Mouse (Mus musculus) midbrain, embryonic 14.5 days (tissue): ENCODE results near the gene Wnt9a. TPM values are rescaled to one million over a fixed set of nuclear protein-coding genes. Genes with fewer than 3 reads are reported as not detected.
"Not testable (repeated sequence)": the region's sequence is repeated elsewhere in the genome, so short reads cannot be mapped to it uniquely, and the experiment has no call there.

ENCODE experiments used
- ATAC-seq: fragments of 200-750 bp; cut with Nextera tagmentation; 2 replicates; pipeline ENCODE4 v1.8.0; 2017; ENCODE audit warnings: moderate number of reproducible peaks, moderate library complexity; ENCODE audit not compliant: low FRiP score, low TSS enrichment
- DNase-seq: peaks from one replicate; pipeline ENCODE4 v3.0.0-alpha.2; 2015
- H3K27ac ChIP-seq: fragments of 300-500 bp; sonication (generic); replicated peaks from 2 replicates; pipeline ENCODE4 v1.5.1; 2014; ENCODE audit warnings: mild to moderate bottlenecking, low read depth, low read length, moderate library complexity
- H3K27me3 ChIP-seq: fragments of 300-500 bp; sonication (generic); 2 replicates; pipeline ENCODE4 v1.6.1; 2014; ENCODE audit warnings: low read length, control low read depth, mixed read lengths; ENCODE audit not compliant: control insufficient read depth, insufficient read depth
- H3K36me3 ChIP-seq: fragments of 300-500 bp; sonication (generic); 2 replicates; pipeline ENCODE4 v1.6.1; 2014; ENCODE audit warnings: low read length, control low read depth; ENCODE audit not compliant: control insufficient read depth, insufficient read depth
- H3K4me1 ChIP-seq: fragments of 300-500 bp; sonication (generic); 2 replicates; pipeline ENCODE4 v1.6.1; 2014; ENCODE audit warnings: mild to moderate bottlenecking, antibody characterized with exemption, low read length, control low read depth; ENCODE audit not compliant: control insufficient read depth, insufficient read depth
- H3K4me2 ChIP-seq: fragments of 300-500 bp; sonication (generic); 2 replicates; pipeline ENCODE4 v1.6.1; 2014; ENCODE audit warnings: mild to moderate bottlenecking, low read length, moderate library complexity
- H3K4me3 ChIP-seq: fragments of 300-500 bp; sonication (generic); replicated peaks from 2 replicates; pipeline ENCODE4 v1.5.1; 2014; ENCODE audit warnings: low read depth, low read length
- H3K9ac ChIP-seq: fragments of 300-500 bp; sonication (generic); replicated peaks from 2 replicates; pipeline ENCODE4 v1.6.1; 2014; ENCODE audit warnings: mild to moderate bottlenecking, low read length, moderate library complexity
- H3K9me3 ChIP-seq: fragments of 300-500 bp; sonication (generic); 2 replicates; pipeline ENCODE4 v1.6.1; 2016; ENCODE audit warnings: low read length, control low read depth, mixed read lengths; ENCODE audit not compliant: control insufficient read depth
- WGBS: fragments of 180-500 bp; shearing (Covaris S2); extraction: QIAGEN DNeasy Blood & Tissue Kit; methylation state at CpG from one replicate; pipeline ENCODE4 v1.1.7; 2014; 5-methylcytosine and 5-hydroxymethylcytosine counted together
- polyA plus RNA-seq: library from polyadenylated mRNA; unstranded; fragments of >200 nt; fragmentation: Nextera tagmentation; extraction: Ambion mirVana; gene quantifications from 2 replicates; pipeline ENCODE4 v1.2.1, GENCODE M21; 2014

Gene Wnt9a
- polyA plus RNA-seq, 1 experiment from 2014 or later = 1.6 TPM

DNA sequence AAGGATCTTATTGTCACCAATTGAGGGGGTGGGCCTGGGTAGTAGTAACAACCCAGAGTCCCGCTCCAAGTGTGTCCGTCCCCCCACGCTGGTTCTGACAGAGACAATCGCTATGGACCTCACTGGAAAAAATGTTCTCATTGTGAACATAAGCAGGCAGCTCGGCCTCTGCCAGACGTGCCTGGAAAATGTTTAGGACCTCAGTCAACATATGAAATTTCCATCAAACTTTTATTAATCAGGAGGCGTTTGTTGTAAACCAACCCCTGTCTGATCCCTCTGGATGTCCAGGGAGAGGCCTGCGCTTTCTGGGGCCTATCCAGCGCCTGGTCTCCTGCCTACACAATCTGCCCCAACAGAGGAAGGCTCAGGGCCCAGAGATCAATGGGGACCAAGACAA lies 57.3 kb downstream of the Wnt9a start:
- H3K9me3 ChIP-seq = no peaks in the 10 kb centered on the region
- H3K4me1 ChIP-seq = no peaks in the 10 kb centered on the region
- DNase-seq (no peak), ATAC-seq (no peak)
- no peak overlapping the region for H3K4me2 ChIP-seq
- H3K36me3 ChIP-seq = no peaks in the 10 kb centered on the region
- 88% methylated on average over 9 of the region's 9 CpGs for WGBS
- H3K4me3 ChIP-seq = no peak overlapping the region
- H3K27me3 ChIP-seq = no peaks in the 10 kb centered on the region
- no peak overlapping the region for H3K27ac ChIP-seq
- H3K9ac ChIP-seq = no peak overlapping the region

DNA sequence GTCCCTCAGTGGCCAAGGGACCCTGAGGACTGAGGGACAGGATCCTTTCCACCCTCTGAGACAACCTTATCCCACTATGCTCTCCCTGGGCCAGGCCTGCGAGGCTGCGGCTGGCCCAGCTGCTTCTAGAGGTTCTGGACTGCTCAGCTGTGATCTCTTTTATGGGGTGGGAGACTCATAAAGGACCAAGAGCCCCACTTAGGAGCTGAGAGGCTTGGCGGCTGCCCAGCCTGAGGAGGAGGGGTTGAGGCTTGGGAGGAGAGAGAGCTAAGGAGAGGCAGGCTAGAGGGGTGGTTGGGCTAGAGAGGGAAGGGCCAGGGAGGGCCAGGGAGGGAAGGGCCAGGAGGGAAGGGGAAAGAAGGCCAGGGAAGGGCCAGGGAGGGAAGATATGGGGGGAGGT lies 57.7 kb downstream of the Wnt9a start:
- Histone ChIP-seq H3K9me3 (no peaks in the 10 kb centered on the region), H3K9ac (no peak overlapping the region), H3K4me3 (no peak overlapping the region), H3K27me3 (no peaks in the 10 kb centered on the region), H3K4me1 (no peaks in the 10 kb centered on the region), H3K36me3 (no peaks in the 10 kb centered on the region), H3K4me2 (no peak overlapping the region), H3K27ac (no peak overlapping the region)
- DNase-seq (no peak), ATAC-seq (no peak)
- 70% methylated on average over 3 of the region's 3 CpGs for WGBS

DNA sequence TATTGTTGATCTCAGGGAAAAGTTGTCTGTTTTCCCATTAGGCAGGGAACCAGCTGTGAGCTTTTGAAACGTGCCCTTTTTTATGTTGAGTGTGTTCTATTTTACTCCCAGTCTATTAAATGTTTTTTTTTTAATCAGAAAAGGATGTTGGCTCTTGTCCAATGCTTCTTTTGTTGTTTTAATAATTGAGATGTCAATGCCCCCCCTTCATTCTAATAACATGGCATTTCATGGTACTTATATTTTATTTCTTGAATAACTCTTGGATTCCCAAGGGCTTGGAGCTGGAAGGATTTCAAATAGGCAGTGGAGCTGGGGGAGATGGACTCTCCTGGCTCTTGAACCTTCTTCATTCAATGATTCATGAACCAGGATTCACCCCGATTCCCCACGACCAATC lies 59.3 kb downstream of the Wnt9a start:
- WGBS = 41% methylated on average over 3 of the region's 3 CpGs
- H3K4me3 ChIP-seq = no peak overlapping the region
- H3K9me3 ChIP-seq = no peaks in the 10 kb centered on the region
- DNase-seq (peak; percentile 56), ATAC-seq (no peak)
- no peaks in the 10 kb centered on the region for H3K4me1 ChIP-seq
- H3K9ac ChIP-seq = no peak overlapping the region
- H3K27ac ChIP-seq = no peak overlapping the region
- no peaks in the 10 kb centered on the region for H3K27me3 ChIP-seq
- no peak overlapping the region for H3K4me2 ChIP-seq
- no peaks in the 10 kb centered on the region for H3K36me3 ChIP-seq

DNA sequence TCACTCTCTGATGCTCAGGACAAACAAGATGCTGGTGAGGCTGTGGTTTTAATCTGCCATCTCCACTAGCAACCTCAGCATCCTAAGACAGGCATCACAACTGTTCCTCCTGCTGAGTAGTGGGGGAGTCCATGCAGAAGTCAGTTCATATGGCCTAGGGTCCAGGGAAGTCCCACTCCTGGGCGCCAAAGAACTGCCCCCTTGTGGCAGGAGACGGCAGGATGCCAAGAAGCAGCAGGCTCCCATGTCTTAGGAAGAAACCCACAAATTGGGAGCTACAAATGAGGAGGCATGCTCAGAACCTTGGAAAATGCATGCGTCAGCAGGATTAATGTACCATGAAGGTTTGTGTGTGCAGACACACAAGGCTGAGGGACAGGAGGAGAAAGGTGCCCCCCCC lies 59.9 kb downstream of the Wnt9a start:
- DNase-seq (peak; percentile 41), ATAC-seq (no peak)
- no peaks in the 10 kb centered on the region for H3K36me3 ChIP-seq
- no peaks in the 10 kb centered on the region for H3K4me1 ChIP-seq
- no peak overlapping the region for H3K9ac ChIP-seq
- WGBS = 26% methylated on average over 3 of the region's 3 CpGs
- H3K27me3 ChIP-seq = no peaks in the 10 kb centered on the region
- no peak overlapping the region for H3K4me2 ChIP-seq
- no peak overlapping the region for H3K27ac ChIP-seq
- H3K4me3 ChIP-seq = no peak overlapping the region
- no peaks in the 10 kb centered on the region for H3K9me3 ChIP-seq

DNA sequence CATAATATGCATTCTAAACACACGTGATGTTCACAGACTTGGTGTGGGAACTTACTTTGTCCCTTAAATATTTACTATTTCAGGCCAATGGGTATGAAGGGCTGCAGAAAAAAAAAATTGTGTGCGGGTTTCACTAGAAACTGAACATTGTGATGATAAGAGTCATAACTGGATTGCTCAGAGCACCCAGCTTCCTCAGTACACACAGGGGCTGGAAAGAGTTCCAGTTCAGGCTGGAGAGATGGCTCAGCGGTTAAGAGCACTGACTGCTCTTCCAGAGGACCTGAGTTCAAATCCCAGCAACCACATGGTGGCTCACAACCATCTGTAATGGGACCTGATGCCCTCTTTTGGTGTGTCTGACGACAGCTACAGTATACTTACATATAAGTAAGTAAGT lies 61.2 kb downstream of the Wnt9a start:
- not testable (repeated sequence) for H3K9me3 ChIP-seq, H3K36me3 ChIP-seq, H3K9ac ChIP-seq, H3K4me3 ChIP-seq, H3K4me2 ChIP-seq, H3K4me1 ChIP-seq, DNase-seq, H3K27ac ChIP-seq, H3K27me3 ChIP-seq, ATAC-seq
- 85% methylated on average over 4 of the region's 4 CpGs for WGBS

DNA sequence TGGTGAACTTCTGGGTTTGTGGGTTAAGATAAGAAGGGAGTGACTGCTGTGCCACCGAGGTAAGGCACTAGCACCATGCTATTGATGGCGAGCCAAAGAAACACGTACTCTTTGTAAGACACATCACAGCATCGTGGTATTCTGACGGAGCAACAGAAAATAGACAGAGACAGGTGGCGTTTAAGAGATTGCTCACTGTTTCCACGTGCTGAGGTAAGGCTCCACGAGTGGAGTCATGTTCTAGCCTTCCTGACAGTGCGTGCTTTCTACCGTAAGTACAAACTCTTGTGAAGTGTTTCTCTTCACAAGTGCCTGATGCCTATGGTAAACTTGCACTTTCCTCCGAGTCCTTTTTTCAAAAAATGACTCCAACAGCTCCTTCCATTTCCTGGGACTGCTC lies 63.1 kb downstream of the Wnt9a start:
- Histone ChIP-seq H3K27ac (no peak overlapping the region), H3K4me3 (no peak overlapping the region), H3K4me2 (no peak overlapping the region), H3K27me3 (no peaks in the 10 kb centered on the region), H3K9ac (no peak overlapping the region), H3K4me1 (no peaks in the 10 kb centered on the region), H3K36me3 (no peaks in the 10 kb centered on the region), H3K9me3 (no peaks in the 10 kb centered on the region)
- ATAC-seq (no peak), DNase-seq (no peak)
- 78% methylated on average over 11 of the region's 11 CpGs for whole genome bisulfite sequencing

DNA sequence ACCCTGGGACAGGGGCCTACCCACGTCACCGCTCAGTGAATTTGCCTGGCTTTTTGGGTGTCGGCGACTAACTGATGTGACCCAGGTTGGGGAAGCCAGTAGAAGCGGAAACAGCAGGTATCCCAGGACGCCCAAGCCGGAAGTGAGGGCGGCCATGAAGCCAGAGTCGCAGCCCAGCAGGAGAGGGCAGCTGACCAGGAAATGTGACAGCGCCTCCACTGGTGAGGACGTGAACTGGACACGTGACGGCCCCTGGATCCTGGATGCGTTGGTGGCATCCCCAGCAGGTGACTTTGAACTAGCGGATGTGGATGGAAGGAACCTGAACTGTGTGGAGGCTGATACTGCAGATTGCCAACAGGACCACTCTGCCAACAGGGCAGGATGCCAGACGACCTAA lies 68.7 kb downstream of the Wnt9a start, which contains the start of gene Prss38:
TSS of gene Prss38 (minus strand) at position 183 of the 400 bp plus-strand sequence.
- WGBS = 84% methylated on average over 16 of the region's 16 CpGs
- no peaks in the 10 kb centered on the region for H3K9me3 ChIP-seq
- H3K27me3 ChIP-seq = no peaks in the 10 kb centered on the region
- ATAC-seq (no peak), DNase-seq (no peak)
- no peaks in the 10 kb centered on the region for H3K36me3 ChIP-seq
- no peak within 1 kb of the TSS for H3K4me3 ChIP-seq
- H3K9ac ChIP-seq = no peak within 1 kb of the TSS
- no peak within 1 kb of the TSS for H3K27ac ChIP-seq
- no peak within 1 kb of the TSS for H3K4me2 ChIP-seq
- H3K4me1 ChIP-seq = no peaks in the 10 kb centered on the region

DNA sequence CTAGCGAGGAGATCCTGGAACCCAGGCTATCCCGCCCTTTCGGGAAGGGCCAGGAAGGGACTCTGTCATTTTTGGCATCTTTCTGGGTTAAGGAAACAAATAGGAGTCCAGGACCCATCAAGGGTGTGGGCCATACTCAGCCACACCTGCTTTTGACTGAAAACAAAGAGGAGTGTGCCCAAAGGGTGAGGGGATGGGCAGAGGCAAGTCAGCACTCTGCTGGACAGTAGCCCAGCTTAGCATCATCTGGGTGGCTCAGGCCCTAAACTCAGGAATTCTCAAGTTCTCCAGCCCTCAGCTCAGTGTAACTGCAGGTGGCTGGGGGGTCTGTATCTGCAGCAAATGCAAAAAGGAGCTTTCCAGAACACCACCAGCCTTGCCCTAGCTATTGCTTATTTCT lies 71.3 kb downstream of the Wnt9a start:
- no peak overlapping the region for H3K27ac ChIP-seq
- H3K4me2 ChIP-seq = no peak overlapping the region
- ATAC-seq (no peak), DNase-seq (no peak)
- no peak overlapping the region for H3K4me3 ChIP-seq
- no peak overlapping the region for H3K9ac ChIP-seq
- H3K4me1 ChIP-seq = no peaks in the 10 kb centered on the region
- no peaks in the 10 kb centered on the region for H3K9me3 ChIP-seq
- WGBS = 86% methylated on average over 3 of the region's 3 CpGs
- no peaks in the 10 kb centered on the region for H3K27me3 ChIP-seq
- no peaks in the 10 kb centered on the region for H3K36me3 ChIP-seq

DNA sequence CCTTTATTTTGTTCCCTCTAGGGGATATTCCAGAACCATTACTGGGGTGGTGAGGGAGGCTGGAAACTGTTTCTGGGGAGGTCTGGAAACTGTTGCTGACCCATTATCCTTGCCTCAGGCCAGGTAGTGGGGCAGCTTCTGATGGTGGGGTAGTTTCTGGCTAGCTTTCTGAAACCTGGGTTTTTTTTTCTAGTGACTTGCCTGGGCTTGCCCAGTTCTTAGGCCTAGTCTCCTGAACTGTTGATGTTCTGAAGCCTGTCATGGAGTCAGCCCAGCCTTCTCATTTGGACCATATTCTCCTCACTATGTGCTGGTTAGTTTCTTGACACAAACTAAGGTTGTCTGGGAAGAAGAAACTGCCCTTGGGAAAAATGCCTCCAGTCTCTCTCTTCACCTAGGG lies 72.8 kb downstream of the Wnt9a start:
- Histone ChIP-seq H3K36me3 (no peaks in the 10 kb centered on the region), H3K4me1 (no peaks in the 10 kb centered on the region), H3K4me3 (no peak overlapping the region), H3K27ac (no peak overlapping the region), H3K4me2 (no peak overlapping the region), H3K9ac (no peak overlapping the region), H3K9me3 (no peaks in the 10 kb centered on the region), H3K27me3 (no peaks in the 10 kb centered on the region)
- DNase-seq (no peak), ATAC-seq (no peak)
